Mouse (Mus musculus) heart, embryonic 14.5 days (tissue): ENCODE measurements around the gene Rbms3. TPM values are rescaled to one million over a fixed set of nuclear protein-coding genes. Genes with fewer than 3 reads are reported as not detected.

Experiments used
- ATAC-seq: fragments of 200-750 bp; cut with Nextera tagmentation; 2 replicates; pipeline ENCODE4 v1.8.0; 2017; ENCODE audit warnings: low read depth, moderate TSS enrichment; ENCODE audit not compliant: insufficient number of reproducible peaks, insufficient read depth, low FRiP score
- H3K27ac ChIP-seq, 2 experiments: fragments of 200-500 bp in 1 of 2; fragments of 300-500 bp in 1 of 2; sonication (generic) in 1 of 2; replicated peaks in 1 of 2; 2 replicates each; pipeline ENCODE4 v1.5.1; 2012 to 2014; ENCODE audit warnings: low read depth in 2 of 2, low read length in 2 of 2, control low read depth in 1 of 2, mild to moderate bottlenecking in 1 of 2, mixed read lengths in 1 of 2; ENCODE audit not compliant: control insufficient read depth in 1 of 2, insufficient read depth in 1 of 2
- H3K27me3 ChIP-seq: fragments of 300-500 bp; sonication (generic); 2 replicates; pipeline ENCODE4 v1.6.1; 2014; ENCODE audit warnings: mild to moderate bottlenecking, low read length, control low read depth; ENCODE audit not compliant: control insufficient read depth, insufficient read depth
- H3K36me3 ChIP-seq: fragments of 300-500 bp; sonication (generic); 2 replicates; pipeline ENCODE4 v1.6.1; 2014; ENCODE audit warnings: mild to moderate bottlenecking, control low read depth, low read length, mixed read lengths; ENCODE audit not compliant: control insufficient read depth, insufficient read depth
- H3K4me1 ChIP-seq, 2 experiments: fragments of 200-500 bp in 1 of 2; fragments of 300-500 bp in 1 of 2; sonication (generic) in 1 of 2; 2 replicates each; pipeline ENCODE4 v1.6.1; 2012 to 2014; ENCODE audit warnings: low read length in 2 of 2, control low read depth in 1 of 2, mixed read lengths in 1 of 2; ENCODE audit not compliant: control insufficient read depth in 2 of 2, insufficient read depth in 2 of 2
- H3K4me2 ChIP-seq: fragments of 300-500 bp; sonication (generic); 2 replicates; pipeline ENCODE4 v1.6.1; 2014; ENCODE audit warnings: mild to moderate bottlenecking, low read length
- H3K4me3 ChIP-seq, 2 experiments: fragments of 200-500 bp in 1 of 2; fragments of 300-500 bp in 1 of 2; sonication (generic) in 1 of 2; 2 replicates each; pipeline ENCODE4 v1.5.1; 2012 to 2014; ENCODE audit warnings: low read length in 2 of 2, mild to moderate bottlenecking in 2 of 2, control low read depth in 1 of 2, low read depth in 1 of 2, moderate library complexity in 1 of 2; ENCODE audit not compliant: control insufficient read depth in 1 of 2, insufficient read depth in 1 of 2
- H3K9ac ChIP-seq: fragments of 300-500 bp; sonication (generic); 2 replicates; pipeline ENCODE4 v1.6.1; 2014; ENCODE audit warnings: mild to moderate bottlenecking, low read length
- H3K9me3 ChIP-seq: fragments of 300-500 bp; sonication (generic); 2 replicates; pipeline ENCODE4 v1.6.1; 2016; ENCODE audit warnings: low read length, control low read depth; ENCODE audit not compliant: control insufficient read depth
- WGBS: fragments of 180-500 bp; shearing (Covaris S2); extraction: QIAGEN DNeasy Blood & Tissue Kit; methylation state at CpG from one replicate; pipeline ENCODE4 v1.1.7; 2014; 5-methylcytosine and 5-hydroxymethylcytosine counted together
- polyA plus RNA-seq: library from polyadenylated mRNA; unstranded; fragments of >200 nt; fragmentation: Nextera tagmentation; extraction: Ambion mirVana; gene quantifications from 2 replicates; pipeline ENCODE4 v1.2.1, GENCODE M21; 2014

The Rbms3 gene
- polyA plus RNA-seq, 1 experiment from 2014 or later: 39.4 TPM

DNA sequence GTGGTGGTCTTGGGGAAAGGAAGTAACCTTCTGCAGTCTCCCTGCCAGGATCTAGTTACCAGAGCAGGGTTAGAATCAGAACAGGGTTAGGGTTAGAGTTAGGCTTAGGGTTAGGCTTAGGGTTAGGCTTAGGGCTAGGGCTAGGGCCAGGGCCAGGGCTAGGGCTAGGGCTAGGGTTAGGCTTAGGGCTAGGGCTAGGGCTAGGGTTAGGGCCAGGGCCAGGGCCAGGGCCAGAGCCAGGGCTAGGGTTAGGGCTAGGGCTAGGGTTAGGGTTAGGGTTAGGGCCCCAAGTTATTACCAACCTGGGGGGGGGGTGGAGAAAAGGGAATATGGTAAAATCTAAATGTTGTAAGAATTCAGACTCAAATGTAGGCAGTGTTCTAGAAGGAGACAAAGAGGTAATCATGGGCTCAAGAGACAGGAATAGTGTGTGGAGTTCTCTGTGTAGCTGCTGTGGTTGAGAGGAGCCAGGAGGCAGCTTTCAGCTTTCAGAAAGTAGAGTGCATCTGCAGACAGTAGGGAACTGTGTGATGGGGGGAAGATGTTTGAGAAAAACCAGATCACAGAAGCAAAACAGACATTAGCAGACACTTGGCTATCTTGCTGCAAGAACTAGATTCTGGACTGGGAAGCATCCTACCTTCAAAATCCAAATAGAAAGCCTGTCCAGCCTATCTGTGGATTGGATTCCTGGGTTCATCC is 588.3 kb downstream of the Rbms3 start:
- no peak for ATAC-seq
- Histone ChIP-seq H3K4me3 (no peak overlapping the region), H3K27ac (0 out of 4 replicates have a peak overlapping the region, but pooled peaks of 1 of the 2 experiments have one; percentile 5)

DNA sequence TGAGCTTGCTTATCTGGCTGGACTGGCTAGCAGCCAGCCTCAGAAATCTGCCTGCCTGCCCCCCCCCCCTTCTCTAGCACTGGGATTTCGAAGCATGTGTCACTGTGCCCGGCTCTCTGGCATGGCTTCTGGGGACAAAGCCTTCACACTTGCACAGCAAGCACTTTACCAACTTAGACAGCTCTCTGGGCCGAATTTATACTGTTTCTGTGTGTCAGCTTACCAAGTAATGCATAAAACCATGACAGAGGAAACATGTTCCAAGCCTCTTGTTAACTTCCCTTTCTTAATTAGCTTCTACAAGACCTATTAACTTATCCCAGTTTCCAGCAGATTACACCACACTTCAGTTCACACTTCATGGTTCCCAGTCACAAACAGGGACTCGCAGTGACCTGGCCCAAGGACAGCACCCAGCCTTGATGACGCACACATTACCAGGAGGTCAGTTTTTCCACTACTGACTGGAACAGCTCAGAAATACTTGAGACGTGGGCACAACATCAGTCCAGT is 589.7 kb downstream of the Rbms3 start:
- Histone ChIP-seq H3K27ac (peak overlapping the region; percentile 55 to 73), H3K36me3 (no peaks in the 10 kb centered on the region), H3K4me3 (no peak overlapping the region), H3K9me3 (no peaks in the 10 kb centered on the region), H3K4me2 (no peak overlapping the region), H3K9ac (peak overlapping the region; percentile 9; the same call in 1 of the 2 replicates), H3K4me1 (peaks cover 5 to 27% of the 10 kb centered on the region in 2 experiments), H3K27me3 (no peaks in the 10 kb centered on the region)
- ATAC-seq: peak; percentile 57; the same call in 1 of the 2 replicates
- 17% methylated on average over 6 of the region's 6 CpGs for WGBS

More for the DNA sequence above, 588.3 kb downstream of the Rbms3 start:
- H3K4me2 ChIP-seq: no peak overlapping the region
- no peak overlapping the region for H3K9ac ChIP-seq
- H3K27me3 ChIP-seq: no peaks in the 10 kb centered on the region
- no peaks in the 10 kb centered on the region for H3K9me3 ChIP-seq
- no peaks in the 10 kb centered on the region for H3K36me3 ChIP-seq
- peaks cover 5 to 27% of the 10 kb centered on the region in 2 experiments for H3K4me1 ChIP-seq

DNA sequence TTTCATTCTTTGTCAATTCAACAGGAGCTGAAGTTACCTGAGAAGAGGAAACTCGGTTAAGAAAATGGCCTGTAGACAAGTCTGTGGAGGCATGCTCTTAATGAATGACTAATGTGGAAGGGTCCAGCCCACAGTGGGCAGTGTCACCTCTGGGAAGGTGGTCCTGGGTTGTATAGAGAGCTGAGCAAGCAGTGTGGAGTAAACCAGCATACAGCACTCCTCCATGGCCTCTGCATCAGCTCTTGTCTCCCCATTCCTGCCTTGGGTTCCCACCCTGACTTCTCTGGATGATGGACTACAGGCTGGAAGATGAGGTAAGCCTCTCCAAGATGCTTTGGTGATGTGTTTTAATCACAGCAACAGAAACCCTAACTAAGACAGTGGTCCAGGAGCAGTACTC is 597.0 kb downstream of the Rbms3 start:
- H3K27ac ChIP-seq: no peak overlapping the region
- H3K4me1 ChIP-seq: peaks cover 7 to 22% of the 10 kb centered on the region in 2 experiments
- H3K9me3 ChIP-seq: peaks cover 2% of the 10 kb centered on the region; the same call in 1 of the 2 replicates
- H3K4me3 ChIP-seq: no peak overlapping the region
- H3K4me2 ChIP-seq: no peak overlapping the region
- ATAC-seq: no peak
- H3K36me3 ChIP-seq: no peaks in the 10 kb centered on the region
- WGBS: 83% methylated on average over 1 of the region's 1 CpGs
- no peak overlapping the region for H3K9ac ChIP-seq
- H3K27me3 ChIP-seq: no peaks in the 10 kb centered on the region

DNA sequence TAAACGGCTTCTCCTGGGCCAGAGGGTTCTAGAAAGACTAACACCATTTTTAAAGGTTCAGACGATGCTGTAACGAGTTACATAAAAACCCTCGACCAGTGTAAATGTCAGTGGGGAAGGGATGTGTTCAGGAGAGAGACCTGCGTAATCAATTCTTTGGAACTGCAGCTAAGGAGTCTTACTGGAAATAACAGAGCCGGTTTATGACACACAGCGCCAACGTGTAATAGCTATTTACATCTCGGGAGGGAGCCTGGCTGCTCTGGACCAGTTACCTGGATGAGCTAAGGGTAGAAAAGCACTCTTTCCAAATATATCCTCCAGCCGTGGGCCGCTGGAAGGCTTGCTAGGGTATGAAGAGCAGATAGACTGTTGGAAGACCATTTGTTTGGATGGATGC is 598.5 kb downstream of the Rbms3 start:
- no peak overlapping the region for H3K9ac ChIP-seq
- H3K4me1 ChIP-seq: peaks cover 7 to 22% of the 10 kb centered on the region in 2 experiments
- ATAC-seq: no peak
- H3K27me3 ChIP-seq: no peaks in the 10 kb centered on the region
- 23% methylated on average over 11 of the region's 11 CpGs for WGBS
- peaks cover 2% of the 10 kb centered on the region; the same call in 1 of the 2 replicates for H3K9me3 ChIP-seq
- H3K4me2 ChIP-seq: peak overlapping the region; percentile 49
- H3K27ac ChIP-seq: peak overlapping the region; percentile 33 to 76; a peak in 3 of 4 replicates
- no peaks in the 10 kb centered on the region for H3K36me3 ChIP-seq
- no peak overlapping the region for H3K4me3 ChIP-seq

DNA sequence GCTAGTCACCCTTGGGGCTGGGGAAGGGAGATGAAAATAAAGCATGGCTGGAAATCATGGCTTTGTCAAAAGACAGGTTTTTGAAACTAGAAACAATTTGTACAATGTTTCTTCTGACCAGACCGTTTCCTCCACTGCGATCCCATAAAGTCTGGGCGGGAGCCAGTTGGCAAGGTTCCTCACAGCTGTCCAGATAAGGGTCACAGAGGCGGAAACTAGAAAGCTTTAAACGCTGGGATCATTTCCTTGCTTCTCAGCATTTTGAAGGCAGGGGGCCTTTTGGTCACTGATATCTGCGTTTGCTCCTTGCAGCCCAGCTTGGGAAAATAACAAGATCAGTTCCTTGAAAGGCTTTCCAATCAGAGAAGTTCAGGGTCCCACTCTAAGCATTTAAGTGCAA is 598.9 kb downstream of the Rbms3 start:
- peaks cover 2% of the 10 kb centered on the region; the same call in 1 of the 2 replicates for H3K9me3 ChIP-seq
- H3K36me3 ChIP-seq: no peaks in the 10 kb centered on the region
- peak; percentile 71; the same call in 1 of the 2 replicates for ATAC-seq
- peak overlapping the region; percentile 33 to 76; a peak in 3 of 4 replicates for H3K27ac ChIP-seq
- H3K4me2 ChIP-seq: peak overlapping the region; percentile 49
- H3K27me3 ChIP-seq: no peaks in the 10 kb centered on the region
- H3K9ac ChIP-seq: no peak overlapping the region
- no peak overlapping the region for H3K4me3 ChIP-seq
- WGBS: 0% methylated on average over 6 of the region's 6 CpGs
- peaks cover 7 to 22% of the 10 kb centered on the region in 2 experiments for H3K4me1 ChIP-seq

DNA sequence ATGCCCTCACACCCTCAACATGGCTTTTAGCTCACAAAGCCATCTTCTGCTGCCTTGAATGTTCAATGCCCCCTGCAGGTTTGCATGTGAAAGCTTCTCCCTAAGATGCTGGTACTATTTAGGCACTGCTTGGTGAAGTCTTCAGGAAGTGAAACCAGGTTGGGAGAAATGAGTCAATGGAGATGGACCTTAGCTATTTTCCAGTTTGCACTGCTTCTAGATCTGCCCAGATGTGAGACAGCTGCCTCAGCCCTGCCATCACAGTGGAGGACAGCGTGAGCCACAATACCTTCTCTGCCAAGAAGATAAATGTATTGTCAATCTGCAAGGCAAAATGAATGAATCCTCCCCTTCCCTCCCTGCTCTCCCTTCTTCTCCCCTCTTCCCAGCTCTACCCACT is 599.8 kb downstream of the Rbms3 start:
- Histone ChIP-seq H3K27me3 (no peaks in the 10 kb centered on the region), H3K4me1 (peaks cover 7 to 22% of the 10 kb centered on the region in 2 experiments), H3K36me3 (no peaks in the 10 kb centered on the region), H3K27ac (peak overlapping the region; percentile 5 to 76; a peak in 3 of 4 replicates), H3K4me3 (no peak overlapping the region), H3K9ac (no peak overlapping the region), H3K4me2 (no peak overlapping the region), H3K9me3 (peaks cover 2% of the 10 kb centered on the region; the same call in 1 of the 2 replicates)
- ATAC-seq: no peak
- WGBS: 89% methylated on average over 1 of the region's 1 CpGs

DNA sequence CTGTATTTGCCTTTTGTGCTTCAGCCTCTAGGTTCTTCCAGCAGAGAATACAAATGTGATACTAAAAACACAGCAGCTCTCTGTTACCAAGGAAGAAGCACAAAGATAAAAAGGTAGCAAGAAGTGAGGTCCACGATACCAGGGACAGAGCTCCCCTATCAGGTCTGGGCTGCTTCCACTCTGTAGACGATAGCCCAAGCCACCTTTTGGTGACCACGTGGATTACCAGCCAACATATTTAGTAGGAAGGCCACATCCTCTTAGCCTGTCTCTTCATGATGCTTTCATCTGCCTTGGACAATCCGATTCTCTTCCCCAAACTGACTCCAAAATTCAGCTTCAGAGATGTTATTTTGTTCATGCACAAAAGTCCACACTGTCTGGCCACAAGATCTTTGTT is 601.1 kb downstream of the Rbms3 start:
- WGBS: 67% methylated on average over 4 of the region's 4 CpGs
- Histone ChIP-seq H3K4me3 (no peak overlapping the region), H3K4me2 (no peak overlapping the region), H3K27me3 (no peaks in the 10 kb centered on the region), H3K9me3 (no peaks in the 10 kb centered on the region), H3K4me1 (peaks cover 7 to 22% of the 10 kb centered on the region in 2 experiments), H3K36me3 (no peaks in the 10 kb centered on the region), H3K9ac (no peak overlapping the region), H3K27ac (no peak overlapping the region)
- no peak for ATAC-seq
